Mouse (Mus musculus): ENCODE measurements around the gene Pax9.

- no peak for TF ChIP-seq CTCF (IDR thresholded peaks at IDR 0.05; ENCODE audit: extremely low read depth, insufficient read depth, insufficient read length, insufficient replicate concordance)
- TF ChIP-seq POLR2A (IDR thresholded peaks at IDR 0.05; ENCODE audit: low read depth, low read length): no peak
Measured at GRCm38 (mm10) chr12:56737104-56737503, 45.5 kb downstream of the Pax9 start.

Data from spleen, adult 2 months (tissue).